Comparison of ENCODE assay signal across 10 mouse cellular contexts in the genomic region with DNA sequence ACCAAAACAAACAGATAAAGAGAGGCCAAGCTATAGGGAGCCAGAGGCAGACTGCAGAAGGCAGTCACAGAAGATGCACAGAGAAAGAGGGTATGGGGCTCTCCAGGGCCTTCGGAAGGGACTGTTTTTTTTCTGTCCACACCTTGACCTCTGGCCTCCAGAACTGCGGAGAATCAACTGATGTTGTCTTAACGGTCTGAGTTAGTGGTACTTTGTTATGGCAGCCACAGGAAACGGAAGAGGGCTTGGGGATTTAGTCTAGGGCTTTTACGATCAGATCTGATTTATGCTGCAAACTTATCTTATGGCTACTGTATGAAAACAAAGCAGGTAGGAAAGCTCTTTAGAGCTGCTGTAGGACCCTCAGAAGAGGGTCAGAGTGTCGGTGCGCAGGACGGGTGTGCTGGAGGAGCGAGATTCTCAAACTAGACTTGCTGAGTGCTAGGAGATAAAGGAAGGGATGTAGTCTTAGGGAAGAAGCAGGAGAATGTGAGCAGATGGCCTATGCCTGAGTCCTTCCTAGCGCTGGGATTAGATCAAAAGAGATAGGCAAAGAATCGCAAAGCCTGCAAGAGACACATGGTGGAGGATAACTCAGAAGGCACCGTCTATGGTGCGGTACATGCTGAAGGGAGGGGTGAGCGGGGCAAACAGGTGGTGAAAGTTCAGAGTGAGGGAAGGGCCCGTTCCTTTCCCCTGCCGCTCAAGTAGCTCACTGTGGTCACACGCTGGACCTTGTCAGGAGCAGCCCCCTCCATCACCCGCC. TPM values are rescaled to one million over a fixed set of nuclear protein-coding genes. Genes with fewer than 3 reads are reported as not detected.
DNase-seq lines count a peak whose midpoint lies in the region; ATAC-seq and TF ChIP-seq lines count a peak whose summit lies in the region.
"Had no signal": no experiment of that assay in that cellular context is flagged by ENCODE, and none has a peak within 500 bp of the region (broad histone marks: within the 10 kb centered on the region; RNA-seq: fewer than 3 reads in every experiment).

No protein-coding gene starts in this region.

- no peaks in the 10 kb centered on the region; the same call in 1 of the 2 replicates for H3K9me3 ChIP-seq in kidney, embryonic 14.5 days (ENCODE audit: control insufficient read depth, low read length)
- no peaks in the 10 kb centered on the region for H3K9me3 ChIP-seq in ES-E14 (ENCODE audit: control insufficient read depth, insufficient read depth, low read depth, low read length)
- no peaks in the 10 kb centered on the region for H3K9me3 ChIP-seq in limb, embryonic 11.5 days (ENCODE audit: control insufficient read depth, low read length)

- 12% methylated on average over 18 of the region's 18 CpGs for WGBS in kidney, embryonic 14.5 days
- WGBS in limb, embryonic 11.5 days: 17% methylated on average over 18 of the region's 18 CpGs

- no peak overlapping the region for H3K9ac ChIP-seq in kidney, embryonic 14.5 days (ENCODE audit: low read depth, low read length)
- peak overlapping the region; percentile 23; the same call in 1 of the 2 replicates for H3K9ac ChIP-seq in ES-E14 (ENCODE audit: insufficient read depth, low read depth, low read length, poor library complexity, severe bottlenecking)
- no peak overlapping the region for H3K9ac ChIP-seq in limb, embryonic 11.5 days (ENCODE audit: low read length)

- H3K4me1 ChIP-seq in kidney, embryonic 14.5 days (ENCODE audit: control insufficient read depth, insufficient read depth, low read length): peaks cover 25% of the 10 kb centered on the region
- peaks cover 6 to 22% of the 10 kb centered on the region in 2 experiments; a peak in 3 of 4 replicates for H3K4me1 ChIP-seq in ES-E14 (ENCODE audit: control insufficient read depth in 2 of 2, insufficient read depth in 2 of 2, low read length in 2 of 2, poor library complexity in 1 of 2)
- peaks cover 10% of the 10 kb centered on the region for H3K4me1 ChIP-seq in limb, embryonic 11.5 days (ENCODE audit: control insufficient read depth, insufficient read depth, low read length)

- in situ Hi-C loops in ES-E14 (cut with MboI; ENCODE audit: low sequenced_read_pairs in 2 of 2, unreplicated experiment in 2 of 2): no loop called here

- no peak overlapping the region for H3K4me3 ChIP-seq in kidney, embryonic 14.5 days (ENCODE audit: low read length)
- H3K4me3 ChIP-seq in ES-E14 (ENCODE audit: insufficient read depth in 1 of 2, low read depth in 1 of 2, low read length in 2 of 2, poor library complexity in 1 of 2, severe bottlenecking in 1 of 2): peak overlapping the region; percentile 5 to 12
- H3K4me3 ChIP-seq in limb, embryonic 11.5 days (ENCODE audit: low read depth, low read length): no peak overlapping the region

- ATAC-seq in kidney, embryonic 14.5 days (ENCODE audit: low FRiP score, low TSS enrichment): peak; percentile 37; the same call in 1 of the 2 replicates
- peak; percentile 10 for ATAC-seq in CD4-positive, CD25-positive, alpha-beta regulatory T cell, adult 4 months
- ATAC-seq in limb, embryonic 11.5 days (ENCODE audit: insufficient number of reproducible peaks, low FRiP score, low TSS enrichment, low read depth): no peak; the same call in 1 of the 2 replicates

- H3K27ac ChIP-seq in kidney, embryonic 14.5 days (ENCODE audit: low read depth, low read length): 0 out of 2 replicates have a peak overlapping the region, but pooled peaks have one; percentile 17
- H3K27ac ChIP-seq in ES-E14 (ENCODE audit: insufficient read depth, low read depth, low read length, poor library complexity, severe bottlenecking): no peak overlapping the region; the same call in 1 of the 2 replicates
- H3K27ac ChIP-seq in limb, embryonic 11.5 days (replicated peaks; ENCODE audit: low read depth, low read length): no peak overlapping the region

- no peak for DNase-seq in kidney, postnatal 14 days
- no peak for DNase-seq in ES-E14 (ENCODE audit: low read depth, low spot score)
- peak; percentile 34 for DNase-seq in limb, embryonic 11.5 days (ENCODE audit: low spot score)
- no peak for DNase-seq in left cerebral cortex, postnatal 10 days (ENCODE audit: extremely low spot score in 1 of 2, low spot score in 2 of 2)
- no peak for DNase-seq in adrenal gland, postnatal 10 days
- no peak for DNase-seq in adrenal gland, adult 18-20 months (ENCODE audit: low spot score in 2 of 2)

- H3K4me2 ChIP-seq in kidney, embryonic 14.5 days (replicated peaks; ENCODE audit: low read depth, low read length): peak overlapping the region; percentile 30
- peak overlapping the region; percentile 8 for H3K4me2 ChIP-seq in limb, embryonic 11.5 days (ENCODE audit: low read depth, severe bottlenecking)

- intact Hi-C loops in left cerebral cortex, postnatal 10 days (cut with DNase I): no loop called here

- no peaks in the 10 kb centered on the region for H3K27me3 ChIP-seq in kidney, embryonic 14.5 days (ENCODE audit: control insufficient read depth, insufficient read depth, low read length)
- H3K27me3 ChIP-seq in limb, embryonic 11.5 days (ENCODE audit: control insufficient read depth, insufficient read depth, low read length): no peaks in the 10 kb centered on the region

- H3K36me3 ChIP-seq in kidney, embryonic 14.5 days (ENCODE audit: control insufficient read depth, insufficient read depth, low read length): peaks cover 5% of the 10 kb centered on the region; the same call in 1 of the 2 replicates
- H3K36me3 ChIP-seq in ES-E14 (ENCODE audit: control insufficient read depth, insufficient read depth, low read length, poor library complexity, severe bottlenecking): no peaks in the 10 kb centered on the region
- H3K36me3 ChIP-seq in limb, embryonic 11.5 days (ENCODE audit: control insufficient read depth, insufficient read depth, low read length): no peaks in the 10 kb centered on the region

TF ChIP-seq in ES-E14, 5 proteins besides CTCF, POLR2A, EP300 and RAD21:
- TF ChIP-seq ZNF384 (IDR thresholded peaks at IDR 0.05; ENCODE audit: low read depth, low read length): no peak
- TF ChIP-seq CHD2 (IDR thresholded peaks at IDR 0.05; ENCODE audit: low read depth, low read length): no peak
- no peak for TF ChIP-seq MAFK (IDR thresholded peaks at IDR 0.05; ENCODE audit: insufficient read depth, low read depth, low read length)
- TF ChIP-seq ZC3H11A (IDR thresholded peaks at IDR 0.05; ENCODE audit: borderline replicate concordance, low read depth, low read length): no peak
- TF ChIP-seq HCFC1 (IDR thresholded peaks at IDR 0.05; ENCODE audit: borderline replicate concordance, insufficient read depth, low read length): no peak

RNA-seq across cellular contexts. Expression of a gene that starts 7.7 kb away (rescaled TPM):
- polyA plus RNA-seq in kidney, embryonic 14.5 days (2014; fragmentation: Nextera tagmentation; extraction: Ambion mirVana): 5.4 and 12.4 TPM in 2 replicates
- polyA plus RNA-seq in CD4-positive, CD25-positive, alpha-beta regulatory T cell, adult 4 months (2017; shearing (Covaris generic)): 1 to 10 TPM; 2.8 to 3.3 TPM
- total RNA-seq in ES-E14 (2012; rRNA removed): 3.5 and 3.7 TPM in 2 replicates
- 5.8 and 8.0 TPM in 2 replicates for polyA plus RNA-seq in limb, embryonic 11.5 days (2014; fragmentation: Nextera tagmentation; extraction: Ambion mirVana)
- total RNA-seq in left cerebral cortex, postnatal 10 days (2021): 1 to 10 TPM; 3.4 to 3.8 TPM
- total RNA-seq in adrenal gland, postnatal 10 days (2021): 1 to 10 TPM; 7.1 to 7.5 TPM
- total RNA-seq in adrenal gland, adult 18-20 months (2021): 1 to 10 TPM; 4.0 to 6.3 TPM

RNA-seq across cellular contexts. Expression of a gene that starts 8.8 kb away (rescaled TPM):
- 18.1 and 28.9 TPM in 2 replicates for polyA plus RNA-seq in kidney, embryonic 14.5 days (2014; fragmentation: Nextera tagmentation; extraction: Ambion mirVana)
- polyA plus RNA-seq in CD4-positive, CD25-positive, alpha-beta regulatory T cell, adult 4 months (2017; shearing (Covaris generic)): 10 to 100 TPM; 10.0 TPM
- total RNA-seq in ES-E14 (2012; rRNA removed): 3.6 and 4.1 TPM in 2 replicates
- polyA plus RNA-seq in limb, embryonic 11.5 days (2014; fragmentation: Nextera tagmentation; extraction: Ambion mirVana): 48.3 and 48.4 TPM in 2 replicates
- 1 to 10 TPM; 6.6 to 8.2 TPM for total RNA-seq in left cerebral cortex, postnatal 10 days (2021)
- 10 to 100 TPM; 10.3 to 12.6 TPM for total RNA-seq in adrenal gland, postnatal 10 days (2021)
- 10 to 100 TPM in 1 of 2 experiments, 1 to 10 TPM in 1; 9.5 to 12.0 TPM for total RNA-seq in adrenal gland, adult 18-20 months (2021)

RNA-seq across cellular contexts. Expression of a gene that starts 10.5 kb away (rescaled TPM):
- 0.17 TPM in 1 of 2 replicates, not detected in the other for polyA plus RNA-seq in kidney, embryonic 14.5 days (2014; fragmentation: Nextera tagmentation; extraction: Ambion mirVana)
- polyA plus RNA-seq in CD4-positive, CD25-positive, alpha-beta regulatory T cell, adult 4 months (2017; shearing (Covaris generic)): under 1 TPM in 1 of 2 experiments, not detected in 1; 0.47 TPM
- total RNA-seq in ES-E14 (2012; rRNA removed): not detected in 2 replicates
- not detected in 2 replicates for polyA plus RNA-seq in limb, embryonic 11.5 days (2014; fragmentation: Nextera tagmentation; extraction: Ambion mirVana)
- not detected for total RNA-seq in left cerebral cortex, postnatal 10 days (2021)
- not detected for total RNA-seq in adrenal gland, postnatal 10 days (2021)
- not detected for total RNA-seq in adrenal gland, adult 18-20 months (2021)
- total RNA-seq: hematopoietic stem cell, adult 5-6 weeks; left cerebral cortex, postnatal 25 days had no signal

Comparison
In these comparisons a context has a peak if more than half of its experiments do, and no peak if none do; other contexts are left out.
1. H3K4me3 ChIP-seq: peak in ES-E14 (2 of 2); none in kidney, embryonic 14.5 days (single experiment) and limb, embryonic 11.5 days (single experiment).